Mouse (Mus musculus): ENCODE results near the gene Schip1. TPM values are rescaled to one million over a fixed set of nuclear protein-coding genes. Genes with fewer than 3 reads are reported as not detected.
A peak's percentile ranks its signal among the peaks of the same experiment; 100 is the strongest.

The Schip1 gene
- polyA plus RNA-seq, 1 experiment = 29.5 TPM

DNA sequence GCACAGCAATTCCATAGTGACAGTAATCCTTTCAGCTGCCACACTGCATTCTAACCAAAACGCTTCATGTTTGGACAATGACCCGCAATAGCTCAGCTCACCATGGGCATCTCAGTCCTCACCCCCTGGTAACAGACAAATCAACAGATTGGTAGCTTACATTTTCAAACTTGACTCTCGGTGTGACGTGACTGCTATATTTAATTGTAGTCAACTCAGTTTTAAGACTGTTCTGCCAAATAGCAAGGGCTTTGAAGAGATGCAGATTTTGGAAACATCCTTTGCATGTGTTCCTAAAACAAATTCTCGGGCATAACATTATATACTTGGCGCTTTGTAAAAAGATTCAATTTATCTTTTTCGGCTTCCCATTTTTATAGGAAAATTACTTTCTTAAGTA lies 232.2 kb downstream of the Schip1 start:
- TF ChIP-seq CTCF (IDR thresholded peaks at IDR 0.05; ENCODE audit: insufficient read depth, low read length) = no peak
- no peak for TF ChIP-seq POLR2A (IDR thresholded peaks at IDR 0.05; ENCODE audit: borderline replicate concordance, extremely low read depth, low read depth, low read length)
- DNase-seq = no peak
- no peaks in the 10 kb centered on the region for H3K4me1 ChIP-seq (ENCODE audit: control insufficient read depth, insufficient read depth, low read length)
- WGBS = 86% methylated on average over 7 of the region's 7 CpGs
- H3K4me3 ChIP-seq (replicated peaks; ENCODE audit: extremely low read depth, low read depth, low read length) = no peak overlapping the region

GRCm38 (mm10) chr3:68305647-68306046 lies 241.0 kb downstream of the Schip1 start:
- DNase-seq = no peak
- TF ChIP-seq POLR2A (IDR thresholded peaks at IDR 0.05; ENCODE audit: borderline replicate concordance, extremely low read depth, low read depth, low read length) (no peak), CTCF (IDR thresholded peaks at IDR 0.05; ENCODE audit: insufficient read depth, low read length) (no peak)
- no peak overlapping the region for H3K4me3 ChIP-seq (replicated peaks; ENCODE audit: extremely low read depth, low read depth, low read length)
- WGBS = 14% methylated on average over 1 of the region's 1 CpGs
- no peaks in the 10 kb centered on the region; the same call in 1 of the 2 replicates for H3K4me1 ChIP-seq (ENCODE audit: control insufficient read depth, insufficient read depth, low read length)

- no peak for TF ChIP-seq POLR2A (IDR thresholded peaks at IDR 0.05; ENCODE audit: borderline replicate concordance, extremely low read depth, low read depth, low read length)
- TF ChIP-seq CTCF (IDR thresholded peaks at IDR 0.05; ENCODE audit: insufficient read depth, low read length) = no peak
- DNase-seq = no peak
- Histone ChIP-seq H3K4me1 (ENCODE audit: control insufficient read depth, insufficient read depth, low read length) (no peaks in the 10 kb centered on the region; the same call in 1 of the 2 replicates), H3K4me3 (replicated peaks; ENCODE audit: extremely low read depth, low read depth, low read length) (no peak overlapping the region)
- WGBS = 61% methylated on average over 4 of the region's 4 CpGs
These were observed 242.1 kb downstream of the Schip1 start for GRCm38 (mm10) chr3:68306726-68307125.

DNA sequence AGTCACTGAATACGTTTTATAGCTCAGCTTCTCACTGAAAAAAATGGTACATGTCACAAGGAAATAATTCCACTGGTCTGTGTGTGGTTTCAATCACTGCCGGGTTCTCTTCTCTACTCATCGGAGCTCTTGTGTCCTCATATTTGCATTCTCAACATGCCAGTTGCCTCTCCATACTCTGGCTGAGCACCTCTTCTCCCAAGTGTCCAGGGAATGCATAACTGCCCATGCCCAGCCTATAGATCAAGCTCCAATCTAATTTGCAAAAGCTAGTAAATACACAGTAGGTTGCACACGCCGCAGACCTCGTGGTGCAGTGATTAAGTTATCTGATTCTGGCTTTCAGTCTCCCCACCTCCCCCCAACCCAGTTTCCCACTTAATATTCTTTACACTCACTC lies 261.0 kb downstream of the Schip1 start:
- no peak for TF ChIP-seq POLR2A (IDR thresholded peaks at IDR 0.05; ENCODE audit: borderline replicate concordance, extremely low read depth, low read depth, low read length)
- TF ChIP-seq CTCF (IDR thresholded peaks at IDR 0.05; ENCODE audit: insufficient read depth, low read length) = no peak
- no peak overlapping the region for H3K4me3 ChIP-seq (replicated peaks; ENCODE audit: extremely low read depth, low read depth, low read length)
- 57% methylated on average over 6 of the region's 6 CpGs for WGBS
- peak; percentile 21 for DNase-seq
- no peaks in the 10 kb centered on the region for H3K4me1 ChIP-seq (ENCODE audit: control insufficient read depth, insufficient read depth, low read length)

DNA sequence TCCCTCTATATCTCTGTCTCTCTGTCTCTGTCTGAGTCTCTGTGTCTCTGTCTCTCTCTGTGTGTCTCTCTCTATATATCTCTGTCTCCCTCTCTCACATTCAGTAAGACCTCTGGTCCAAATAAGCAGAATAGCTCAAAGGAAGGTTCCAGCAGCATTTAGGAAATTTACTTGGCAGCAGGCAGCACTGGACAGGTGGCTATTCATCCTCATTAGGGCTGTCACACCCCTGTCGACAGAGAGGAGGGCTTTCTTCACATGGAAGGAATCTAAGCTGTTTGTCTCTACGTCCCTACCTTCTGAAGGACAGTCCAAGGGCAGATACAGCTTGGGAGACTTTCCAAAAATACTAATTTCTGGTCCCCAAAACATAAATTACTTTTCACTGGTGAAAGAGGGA lies 267.9 kb downstream of the Schip1 start:
- 35% methylated on average over 2 of the region's 2 CpGs for WGBS
- no peak overlapping the region for H3K4me3 ChIP-seq (replicated peaks; ENCODE audit: extremely low read depth, low read depth, low read length)

DNA sequence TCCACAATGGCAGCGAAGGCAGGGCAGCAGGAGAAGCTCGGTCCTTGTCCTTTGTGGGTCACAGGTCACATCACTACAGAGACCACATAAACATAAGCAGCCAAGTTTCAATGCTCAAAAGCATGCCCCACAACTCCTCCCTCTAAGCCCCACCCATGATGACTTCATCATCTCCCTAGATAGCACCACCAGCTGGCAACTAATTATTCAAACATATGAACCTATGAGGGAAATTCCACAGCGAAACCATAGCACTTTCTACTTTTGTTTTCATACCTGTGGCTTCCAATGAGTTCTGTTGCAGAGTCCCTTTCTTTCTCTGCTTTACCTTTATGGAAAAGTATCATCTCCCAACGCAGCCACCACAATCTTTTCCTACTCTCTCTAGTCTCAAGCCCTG lies 270.9 kb downstream of the Schip1 start:
- Histone ChIP-seq H3K4me3 (replicated peaks; ENCODE audit: extremely low read depth, low read depth, low read length) (no peak overlapping the region), H3K4me1 (ENCODE audit: control insufficient read depth, insufficient read depth, low read length) (no peaks in the 10 kb centered on the region)
- DNase-seq = no peak
- TF ChIP-seq POLR2A (IDR thresholded peaks at IDR 0.05; ENCODE audit: borderline replicate concordance, extremely low read depth, low read depth, low read length) (no peak), CTCF (IDR thresholded peaks at IDR 0.05; ENCODE audit: insufficient read depth, low read length) (no peak)
- 88% methylated on average over 4 of the region's 4 CpGs for WGBS

More for the DNA sequence above, 267.9 kb downstream of the Schip1 start:
- no peak for TF ChIP-seq POLR2A (IDR thresholded peaks at IDR 0.05; ENCODE audit: borderline replicate concordance, extremely low read depth, low read depth, low read length)
- TF ChIP-seq CTCF (IDR thresholded peaks at IDR 0.05; ENCODE audit: insufficient read depth, low read length) = no peak
- DNase-seq = no peak
- no peaks in the 10 kb centered on the region for H3K4me1 ChIP-seq (ENCODE audit: control insufficient read depth, insufficient read depth, low read length)

- no peak for DNase-seq
- TF ChIP-seq POLR2A (IDR thresholded peaks at IDR 0.05; ENCODE audit: borderline replicate concordance, extremely low read depth, low read depth, low read length) (no peak), CTCF (IDR thresholded peaks at IDR 0.05; ENCODE audit: insufficient read depth, low read length) (no peak)
- Histone ChIP-seq H3K4me3 (replicated peaks; ENCODE audit: extremely low read depth, low read depth, low read length) (no peak overlapping the region), H3K4me1 (ENCODE audit: control insufficient read depth, insufficient read depth, low read length) (no peaks in the 10 kb centered on the region)
- WGBS = 85% methylated on average over 6 of the region's 6 CpGs
These were observed 286.0 kb downstream of the Schip1 start for GRCm38 (mm10) chr3:68350624-68351023.

GRCm38 (mm10) chr3:68351461-68351860 lies 286.9 kb downstream of the Schip1 start:
- no peak for DNase-seq
- Histone ChIP-seq H3K4me1 (ENCODE audit: control insufficient read depth, insufficient read depth, low read length) (no peaks in the 10 kb centered on the region), H3K4me3 (replicated peaks; ENCODE audit: extremely low read depth, low read depth, low read length) (no peak overlapping the region)
- TF ChIP-seq CTCF (IDR thresholded peaks at IDR 0.05; ENCODE audit: insufficient read depth, low read length) = no peak
- no peak for TF ChIP-seq POLR2A (IDR thresholded peaks at IDR 0.05; ENCODE audit: borderline replicate concordance, extremely low read depth, low read depth, low read length)
- WGBS = 35% methylated on average over 3 of the region's 3 CpGs

- TF ChIP-seq POLR2A (IDR thresholded peaks at IDR 0.05; ENCODE audit: borderline replicate concordance, extremely low read depth, low read depth, low read length) (no peak), CTCF (IDR thresholded peaks at IDR 0.05; ENCODE audit: insufficient read depth, low read length) (no peak)
- Histone ChIP-seq H3K4me3 (replicated peaks; ENCODE audit: extremely low read depth, low read depth, low read length) (no peak overlapping the region), H3K4me1 (ENCODE audit: control insufficient read depth, insufficient read depth, low read length) (no peaks in the 10 kb centered on the region)
- no peak for DNase-seq
- 78% methylated on average over 7 of the region's 7 CpGs for WGBS
These were observed 288.4 kb downstream of the Schip1 start for GRCm38 (mm10) chr3:68352961-68353360.

DNA sequence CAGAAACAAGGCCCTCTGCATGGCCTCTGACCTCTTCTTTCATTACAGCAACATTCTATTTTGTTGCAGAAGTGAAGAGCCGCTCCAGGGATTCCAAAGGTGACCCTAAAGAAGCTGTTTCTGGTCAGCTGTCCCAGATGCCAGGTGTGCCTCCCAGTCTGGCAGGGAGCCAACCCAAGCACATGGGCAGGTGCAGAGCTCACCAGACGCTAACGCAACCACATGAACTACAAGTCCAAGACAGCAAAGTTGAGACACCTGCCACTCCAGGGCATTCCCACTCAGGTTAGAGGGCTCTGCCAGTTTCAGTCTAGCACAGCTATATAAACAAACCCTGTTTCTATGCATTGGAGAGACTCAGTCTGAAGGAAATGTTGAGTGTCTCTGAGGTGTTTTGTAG lies 288.9 kb downstream of the Schip1 start:
- WGBS = 58% methylated on average over 3 of the region's 3 CpGs
- Histone ChIP-seq H3K4me3 (replicated peaks; ENCODE audit: extremely low read depth, low read depth, low read length) (no peak overlapping the region), H3K4me1 (ENCODE audit: control insufficient read depth, insufficient read depth, low read length) (no peaks in the 10 kb centered on the region)
- TF ChIP-seq POLR2A (IDR thresholded peaks at IDR 0.05; ENCODE audit: borderline replicate concordance, extremely low read depth, low read depth, low read length) (no peak), CTCF (IDR thresholded peaks at IDR 0.05; ENCODE audit: insufficient read depth, low read length) (no peak)
- DNase-seq = peak; percentile 16

Measured in lung, adult 2 months (tissue).